Mouse (Mus musculus) layer of hippocampus, postnatal 36 days (tissue): Measurements from ENCODE around the gene Wfdc3. TPM values are rescaled to one million over a fixed set of nuclear protein-coding genes. Genes with fewer than 3 reads are reported as not detected.
A peak's percentile ranks its signal among the peaks of the same experiment; 100 is the strongest.
"Not testable (repeated sequence)": the region's sequence is repeated elsewhere in the genome, so short reads cannot be mapped to it uniquely, and the experiment has no call there.

Source experiments
- DNase-seq, 2 experiments: peaks; one replicate each; pipeline ENCODE4 v3.0.0; 2022
- total RNA-seq, 2 experiments: library from RNA; stranded (reverse); gene quantifications; 2 replicates each; pipeline ENCODE4 v1.2.3; 2021

Gene Wfdc3
- total RNA-seq, 2 experiments from 2014 or later: 1.5 to 2.2 TPM

GRCm38 (mm10) chr2:164737377-164738090, 8.2 kb downstream of the Wfdc3 start:
- DNase-seq: no peak

GRCm38 (mm10) chr2:164735446-164735845, 10.3 kb downstream of the Wfdc3 start:
- no peak for DNase-seq

GRCm38 (mm10) chr2:164734839-164735238, 10.9 kb downstream of the Wfdc3 start:
- DNase-seq: no peak

GRCm38 (mm10) chr2:164733259-164733658, 12.5 kb downstream of the Wfdc3 start:
- DNase-seq: no peak

- DNase-seq: no peak
These were observed 14.0 kb downstream of the Wfdc3 start for GRCm38 (mm10) chr2:164731719-164732118.

- DNase-seq: peak; percentile 36 to 40
These were observed 19.7 kb downstream of the Wfdc3 start for GRCm38 (mm10) chr2:164725895-164726619.

GRCm38 (mm10) chr2:164723276-164723675, 22.5 kb downstream of the Wfdc3 start:
- DNase-seq: no peak

GRCm38 (mm10) chr2:164716194-164716786, 29.4 kb downstream of the Wfdc3 start:
- DNase-seq: not testable (repeated sequence)

GRCm38 (mm10) chr2:164715005-164715404, 30.7 kb downstream of the Wfdc3 start, which contains the start of gene Spint5:
Spint5 (plus strand) TSS chr2:164715305.
- DNase-seq: no peak

GRCm38 (mm10) chr2:164705991-164706390, 39.7 kb downstream of the Wfdc3 start:
- no peak for DNase-seq

GRCm38 (mm10) chr2:164705328-164705727, 40.4 kb downstream of the Wfdc3 start:
- no peak for DNase-seq

GRCm38 (mm10) chr2:164704235-164704634, 41.5 kb downstream of the Wfdc3 start:
- no peak for DNase-seq

- no peak for DNase-seq
These were observed 44.0 kb downstream of the Wfdc3 start for GRCm38 (mm10) chr2:164701761-164702160.

- no peak for DNase-seq
These were observed 44.8 kb downstream of the Wfdc3 start for GRCm38 (mm10) chr2:164700959-164701358.

GRCm38 (mm10) chr2:164698201-164698600, 47.5 kb downstream of the Wfdc3 start, which contains the start of gene Spint4:
Spint4 (plus strand) TSS chr2:164698501.
- no peak for DNase-seq

GRCm38 (mm10) chr2:164684807-164685206, 60.9 kb downstream of the Wfdc3 start, which contains the start of gene Wfdc13:
Wfdc13 (plus strand) TSS chr2:164685107.
- no peak for DNase-seq

Other genes with a start within 250 kb of the Wfdc3 start
- 10 to 100 TPM; 76.6 to 84.5 TPM for gene Pigt, start 248.4 kb downstream of the Wfdc3 start, total RNA-seq
- gene Wfdc2, start 183.5 kb downstream of the Wfdc3 start, total RNA-seq: not detected
- not detected for gene Spint3, start 172.5 kb downstream of the Wfdc3 start, total RNA-seq
- not detected for gene Wfdc6a, start 160.5 kb downstream of the Wfdc3 start, total RNA-seq
- not detected for gene Eppin, start 152.3 kb downstream of the Wfdc3 start, total RNA-seq
- not detected for gene Wfdc6b, start 132.4 kb downstream of the Wfdc3 start, total RNA-seq
- not detected for gene Wfdc8, start 132.3 kb downstream of the Wfdc3 start, total RNA-seq
- not detected for gene Wfdc16, start 107.1 kb downstream of the Wfdc3 start, total RNA-seq
- not detected for gene Wfdc10, start 89.9 kb downstream of the Wfdc3 start, total RNA-seq
- not detected for gene Wfdc9, start 89.3 kb downstream of the Wfdc3 start, total RNA-seq
- gene Wfdc11, start 71.8 kb downstream of the Wfdc3 start, total RNA-seq: not detected
- gene Wfdc13, start 60.8 kb downstream of the Wfdc3 start, total RNA-seq: not detected
- gene Spint4, start 47.4 kb downstream of the Wfdc3 start, total RNA-seq: not detected
- not detected for gene Spint5, start 30.6 kb downstream of the Wfdc3 start, total RNA-seq
- gene Dnttip1, start 52 bp upstream of the Wfdc3 start, total RNA-seq: 10 to 100 TPM; 34.0 to 37.7 TPM
- 1 to 10 TPM; 1.2 to 1.5 TPM for gene Ube2c, start 24.0 kb upstream of the Wfdc3 start, total RNA-seq
- gene Tnnc2, start 34.0 kb upstream of the Wfdc3 start, total RNA-seq: not detected
- gene Snx21, start 39.9 kb upstream of the Wfdc3 start, total RNA-seq: 10 to 100 TPM; 36.7 to 44.0 TPM
- gene Acot8, start 59.0 kb upstream of the Wfdc3 start, total RNA-seq: 10 to 100 TPM; 27.8 to 28.2 TPM
- 1 to 10 TPM; 8.2 to 8.6 TPM for gene Zswim3, start 59.2 kb upstream of the Wfdc3 start, total RNA-seq
- 10 to 100 TPM; 21.6 to 23.0 TPM for gene Zswim1, start 76.8 kb upstream of the Wfdc3 start, total RNA-seq
- gene Spata25, start 82.6 kb upstream of the Wfdc3 start, total RNA-seq: not detected
- gene Ctsa, start 86.9 kb upstream of the Wfdc3 start, total RNA-seq: 10 to 100 TPM; 92.9 to 93.4 TPM
- gene Neurl2, start 87.5 kb upstream of the Wfdc3 start, total RNA-seq: 1 to 10 TPM; 1.8 to 2.7 TPM
- 10 to 100 TPM; 66.9 to 70.7 TPM for gene Pltp, start 111.8 kb upstream of the Wfdc3 start, total RNA-seq
- gene Pcif1, start 133.4 kb upstream of the Wfdc3 start, total RNA-seq: 10 to 100 TPM; 41.2 to 44.1 TPM
- 10 to 100 TPM; 23.8 to 29.7 TPM for gene Zfp335, start 165.8 kb upstream of the Wfdc3 start, total RNA-seq
- 1 to 10 TPM; 2.0 to 2.9 TPM for gene Mmp9, start 194.8 kb upstream of the Wfdc3 start, total RNA-seq
- gene Slc12a5, start 214.9 kb upstream of the Wfdc3 start, total RNA-seq: 100 to 1,000 TPM; 398 to 404 TPM